Mouse (Mus musculus) hematopoietic stem cell, adult 5-6 weeks (primary cell): ENCODE data around the gene Pnn. TPM values are rescaled to one million over a fixed set of nuclear protein-coding genes. Genes with fewer than 3 reads are reported as not detected.
"Not testable (repeated sequence)": the region's sequence is repeated elsewhere in the genome, so short reads cannot be mapped to it uniquely, and the experiment has no call there.

Source experiments
- ATAC-seq, 2 experiments: fragments of 125-278 bp in 1 of 2; replicated peaks in 1 of 2; 2 replicates each; pipeline ENCODE4 v1.8.0; 2016 to 2017; ENCODE audit warnings: inconsistent platforms in 2 of 2, mild to moderate bottlenecking in 2 of 2, moderate number of reproducible peaks in 2 of 2, low read depth in 1 of 2, moderate TSS enrichment in 1 of 2; ENCODE audit not compliant: low FRiP score in 2 of 2, poor library complexity in 2 of 2, severe bottlenecking in 2 of 2, insufficient read depth in 1 of 2, low TSS enrichment in 1 of 2
- total RNA-seq: library from RNA; stranded (forward); fragments of 172-1452, 232-1000 nt; gene quantifications from 2 replicates; pipeline ENCODE4 v1.2.3, GENCODE M21; 2017

Pnn gene
- 99.3 and 120 TPM in 2 replicates for total RNA-seq

DNA sequence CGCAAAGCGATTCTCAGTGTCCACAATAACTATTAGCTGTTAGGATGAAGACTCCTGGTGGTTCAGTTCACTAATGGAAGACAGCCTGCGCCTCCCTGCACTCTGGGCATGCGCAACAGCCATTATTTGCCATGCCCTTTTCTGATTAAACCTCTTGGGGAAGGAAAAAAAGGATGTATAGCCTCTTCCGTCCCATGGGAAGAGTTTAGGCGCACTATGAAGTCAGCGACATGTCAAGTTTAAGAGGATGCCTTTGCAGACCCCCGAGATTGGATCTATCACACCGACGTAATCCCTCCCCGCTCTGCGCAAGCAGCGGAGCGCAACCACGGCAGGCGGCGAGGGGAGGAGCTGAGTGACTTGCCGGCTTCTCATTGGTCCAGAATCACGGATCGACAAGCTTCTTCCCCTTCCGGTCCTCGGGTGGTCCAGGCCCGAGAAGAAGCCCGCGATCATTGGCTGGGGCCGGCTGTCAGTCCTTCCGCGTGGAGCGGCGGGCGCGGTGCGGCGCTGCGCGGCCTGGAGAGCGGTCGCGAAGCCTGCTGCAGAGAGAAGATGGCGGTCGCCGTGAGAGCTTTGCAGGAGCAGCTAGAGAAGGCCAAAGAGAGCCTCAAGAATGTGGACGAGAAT, at the start of gene Pnn:
TSS of gene Pnn (plus strand) at position 437 of the 630 bp plus-strand sequence.
- ATAC-seq: peak; percentile 100

DNA sequence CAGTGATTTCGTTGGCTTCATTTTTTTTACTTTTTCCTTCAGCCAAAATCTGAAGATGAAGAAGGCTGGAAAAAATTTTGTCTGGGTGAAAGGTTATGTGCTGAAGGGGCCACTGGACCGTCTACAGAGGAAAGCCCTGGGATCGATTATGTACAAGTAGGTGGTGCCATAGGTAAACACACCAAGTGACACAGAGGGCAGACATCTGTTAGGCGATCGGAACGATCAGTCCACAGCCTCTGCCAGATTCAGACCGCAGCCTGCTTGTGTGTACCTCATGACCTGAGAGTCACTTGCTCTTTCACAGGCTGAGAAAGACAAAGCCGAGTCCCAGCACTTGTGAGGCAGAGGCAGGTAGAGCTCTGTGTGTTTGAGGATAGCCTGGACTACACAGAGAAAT, 48.7 kb upstream of the Pnn start:
- no peak for ATAC-seq

DNA sequence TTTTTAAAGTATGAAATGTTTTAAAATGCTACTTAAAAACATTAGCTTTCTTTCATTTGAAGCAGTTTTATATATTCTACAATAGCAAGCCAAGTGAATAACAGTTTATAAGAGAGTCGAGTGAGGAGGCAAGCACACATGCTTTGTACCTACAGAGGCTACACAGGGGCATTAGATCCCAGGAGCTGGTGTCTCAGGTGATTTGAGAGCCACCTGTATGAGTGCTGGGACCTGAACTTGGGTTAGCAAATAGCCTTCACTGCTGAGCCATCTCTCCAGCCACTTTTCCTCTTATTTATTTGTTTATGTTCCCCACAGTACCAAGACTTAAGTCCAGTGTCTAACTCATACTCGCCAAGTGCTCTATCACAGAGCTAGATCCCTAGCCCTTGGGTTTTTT, 46.8 kb upstream of the Pnn start:
- ATAC-seq: no peak

DNA sequence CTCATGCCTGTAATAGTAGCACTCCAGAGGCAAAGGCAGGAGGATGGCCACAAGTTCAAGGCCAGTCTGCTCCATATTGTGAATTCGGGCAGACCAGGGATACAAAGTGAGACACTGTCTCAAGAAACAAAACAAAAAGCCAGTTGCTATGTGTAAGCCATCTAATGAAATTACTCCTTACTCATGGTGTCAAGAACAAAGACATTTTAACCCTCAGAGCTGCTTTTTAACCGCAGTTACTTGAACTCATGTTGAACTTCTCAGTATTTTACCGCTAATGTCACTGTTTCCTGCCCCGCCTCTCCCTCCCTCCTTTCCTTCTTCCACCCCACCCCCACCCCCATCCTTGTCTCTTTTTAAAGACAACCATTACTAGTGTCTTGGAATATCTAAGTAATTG, 45.4 kb upstream of the Pnn start:
- peak; percentile 69 to 76 for ATAC-seq

DNA sequence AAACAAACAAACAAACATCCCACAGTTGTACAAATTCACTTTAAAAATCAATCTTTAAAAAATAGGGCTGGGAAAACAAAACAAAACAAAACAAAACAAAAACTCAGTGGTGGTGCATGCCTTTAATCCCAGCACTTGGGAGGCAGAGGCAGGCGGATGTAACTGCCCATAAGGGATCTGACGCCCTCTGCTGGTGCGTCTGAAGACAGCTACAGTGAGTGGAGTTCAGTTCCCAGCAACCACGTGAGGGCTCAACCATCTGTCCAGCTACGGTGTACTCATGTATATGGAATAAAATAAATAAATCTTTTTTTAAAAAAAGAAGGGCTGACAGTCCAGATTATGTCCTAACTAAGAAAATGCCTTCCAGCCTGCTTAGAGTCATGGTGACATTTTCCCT, 34.6 kb upstream of the Pnn start:
- ATAC-seq: no peak; a peak in 1 of 4 replicates

DNA sequence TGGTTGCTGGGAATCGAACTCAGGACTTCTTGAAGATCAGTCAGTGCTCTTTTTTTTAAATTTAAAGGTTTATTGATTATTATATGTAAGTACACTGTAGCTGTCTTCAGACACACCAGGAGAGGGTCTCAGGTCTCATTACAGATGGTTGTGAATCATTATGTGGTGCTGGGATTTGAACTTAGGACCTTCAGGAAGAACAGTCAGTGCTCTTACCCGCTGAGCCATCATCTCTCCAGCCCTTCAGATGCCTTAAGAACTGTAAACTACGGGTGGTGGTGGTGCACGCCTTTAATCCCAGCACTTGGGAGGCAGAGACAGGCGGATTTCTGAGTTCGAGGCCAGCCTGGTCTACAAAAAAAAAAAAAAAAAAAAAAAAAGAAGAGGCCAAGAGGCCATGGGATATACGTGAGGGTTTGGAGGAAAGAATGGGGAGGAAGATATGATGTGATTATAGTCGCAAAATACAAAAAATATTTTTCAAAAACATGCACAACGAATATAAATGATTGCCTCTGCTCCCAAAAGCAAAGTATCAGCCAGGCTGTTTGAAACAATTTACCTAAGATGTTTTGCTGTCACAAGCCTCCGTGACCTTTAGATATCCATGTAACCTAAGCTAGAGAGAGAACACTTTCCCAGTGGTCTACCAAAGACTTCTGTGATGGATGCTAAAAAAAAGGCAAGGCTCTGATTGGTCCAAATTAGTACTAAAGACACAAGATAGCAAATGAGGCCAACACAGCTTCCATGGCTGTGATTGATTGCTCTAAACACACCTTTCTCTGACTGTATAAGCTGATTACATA, 27.3 kb upstream of the Pnn start:
- ATAC-seq: no peak

DNA sequence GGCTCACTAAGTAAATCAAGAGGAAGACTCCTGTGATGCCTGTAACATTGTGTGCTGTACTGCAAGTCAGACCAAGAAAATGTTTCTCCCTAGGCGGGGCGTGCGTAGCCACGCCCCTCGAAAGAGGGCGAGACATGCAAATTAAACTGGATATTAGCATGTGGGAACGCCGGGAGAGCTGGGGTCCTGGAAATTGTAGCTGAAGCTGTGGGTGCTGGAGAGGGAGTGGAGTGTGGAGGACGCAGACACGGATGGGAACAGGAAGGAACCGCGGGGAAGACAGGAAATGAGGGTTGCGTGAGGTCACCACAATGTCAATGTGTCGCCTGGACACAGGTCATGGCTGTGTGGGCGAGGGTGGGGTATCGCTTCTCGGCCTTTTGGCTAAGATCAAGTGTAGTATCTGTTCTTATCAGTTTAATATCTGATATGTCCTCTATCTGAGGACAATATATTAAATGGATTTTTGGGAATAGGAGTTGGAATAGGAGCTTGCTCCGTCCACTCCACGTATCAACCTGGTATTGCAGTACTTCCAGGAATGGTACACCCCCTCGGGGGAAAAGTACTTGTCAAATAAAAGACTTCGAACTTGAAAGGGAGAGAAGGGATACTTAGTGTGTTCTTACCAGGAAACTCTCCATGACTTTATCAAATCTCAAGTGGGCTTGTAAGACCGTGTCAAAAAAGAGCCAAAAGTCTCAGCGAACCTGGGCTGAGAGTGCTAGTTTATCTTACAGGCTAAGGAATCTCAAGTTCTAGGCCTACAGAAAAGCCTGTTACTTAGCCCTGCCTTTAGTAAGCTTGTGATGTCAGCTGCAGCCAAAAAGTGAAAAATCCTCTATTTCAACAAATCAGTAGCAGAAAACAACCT, 26.5 kb upstream of the Pnn start:
- ATAC-seq: peak; percentile 42 to 66; a peak in 2 of 4 replicates

DNA sequence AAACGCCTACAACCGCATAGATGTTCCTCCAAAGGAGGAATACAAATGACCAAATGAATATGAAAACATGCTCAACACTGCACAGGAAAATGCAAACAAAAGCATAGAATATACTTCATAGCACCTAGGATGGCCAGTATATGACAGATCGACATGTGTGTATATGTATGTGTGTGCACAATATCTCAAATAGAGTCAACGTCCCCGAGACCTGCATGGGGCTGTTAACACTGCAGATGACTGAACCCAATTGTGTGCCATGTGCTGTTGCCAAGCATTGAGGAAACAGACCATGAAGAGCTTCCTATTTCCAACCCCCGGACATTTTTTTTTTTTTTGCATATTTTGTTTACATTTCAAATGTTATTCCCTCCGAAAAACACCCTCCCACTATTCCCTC, 25.8 kb upstream of the Pnn start:
- ATAC-seq: peak in 1 of 2 experiments; percentile 43; a peak in 1 of 4 replicates

DNA sequence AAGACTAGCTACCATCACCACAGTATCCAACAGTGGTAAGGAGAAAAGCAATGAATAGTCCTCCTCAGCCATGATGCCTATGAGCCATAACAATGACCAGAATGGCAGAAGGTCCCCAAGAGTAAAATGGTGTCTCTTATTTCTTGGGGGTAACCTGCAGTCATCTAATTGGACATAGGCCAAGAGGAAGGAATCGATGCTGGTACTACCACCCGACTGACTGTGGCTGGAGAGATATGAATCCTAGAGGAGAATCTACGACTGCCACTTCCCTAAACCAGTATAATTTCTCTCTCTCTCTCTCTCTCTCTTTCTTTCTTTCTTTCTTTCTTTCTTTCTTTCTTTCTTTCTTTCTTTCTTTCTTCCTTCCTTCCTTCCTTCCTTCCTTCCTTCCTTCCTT, 14.2 kb upstream of the Pnn start:
- no peak for ATAC-seq

DNA sequence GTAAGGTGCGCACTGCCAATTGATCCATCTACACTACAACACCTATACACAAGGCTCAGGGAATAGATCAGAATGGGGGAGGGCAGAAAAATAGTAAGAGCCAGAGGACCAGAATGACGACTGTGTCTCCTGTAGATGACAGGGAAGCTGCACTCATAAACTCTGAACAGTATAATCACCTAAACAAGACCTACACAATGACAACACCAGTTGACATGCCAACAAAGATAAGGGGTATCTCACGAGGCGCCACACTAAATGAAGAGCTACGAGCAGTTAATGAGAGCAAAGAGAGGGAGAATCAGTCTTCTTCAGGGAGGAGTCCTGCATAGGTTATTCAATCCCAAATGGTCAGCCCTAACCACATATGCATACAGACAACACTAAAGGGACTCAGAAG, 13.5 kb upstream of the Pnn start:
- no peak for ATAC-seq

DNA sequence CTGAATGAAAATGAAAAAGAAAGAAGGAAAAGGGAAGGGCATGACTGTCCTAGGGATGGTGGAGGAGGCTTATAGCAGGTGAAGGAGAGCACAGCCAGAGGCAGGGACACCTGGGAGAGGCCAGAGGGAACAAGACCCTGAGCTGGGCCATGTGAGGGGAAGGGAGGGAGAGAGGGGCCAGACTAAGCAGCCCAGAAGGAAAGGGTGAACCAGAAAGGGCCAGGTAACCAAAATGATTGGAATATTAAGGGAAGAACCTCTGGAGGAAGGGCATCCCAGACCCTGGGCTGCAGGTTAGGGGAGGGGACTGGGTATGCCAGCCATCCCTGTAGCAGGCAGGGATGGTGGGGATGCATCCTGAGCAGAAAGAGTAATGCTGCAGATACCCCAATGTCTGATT, 12.7 kb upstream of the Pnn start:
- ATAC-seq: no peak

DNA sequence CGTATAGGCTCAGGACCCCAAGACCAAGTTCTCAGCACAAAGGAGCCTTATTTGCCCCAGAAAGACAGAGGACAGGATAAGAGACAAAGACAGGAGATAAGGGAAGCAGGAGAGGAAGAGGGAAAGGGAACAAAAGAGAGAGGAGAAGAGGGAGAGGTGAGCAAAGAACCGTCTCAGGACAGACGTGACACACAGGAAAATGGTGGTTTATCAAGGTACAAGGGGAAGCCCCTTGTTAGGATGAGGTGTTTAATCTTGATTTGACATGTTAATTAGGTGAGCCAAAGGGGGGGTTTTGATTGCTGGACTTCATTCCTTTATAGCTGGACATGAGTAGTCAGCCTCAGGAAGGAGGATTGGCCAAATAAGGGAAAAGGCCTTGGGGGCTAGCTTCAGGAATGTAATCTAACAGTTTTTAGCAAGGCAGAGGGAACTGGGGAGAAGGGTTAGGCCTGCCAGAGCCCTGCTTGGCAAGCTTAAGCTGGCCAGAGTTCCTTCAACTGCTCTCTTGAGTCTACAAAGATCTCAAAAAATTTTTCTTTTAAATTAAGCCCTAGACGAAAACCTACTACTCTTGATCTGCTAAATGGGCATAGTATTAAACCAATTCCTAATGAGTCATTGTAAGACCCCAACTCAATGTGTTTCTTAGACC, 11.4 kb upstream of the Pnn start:
- no peak for ATAC-seq

DNA sequence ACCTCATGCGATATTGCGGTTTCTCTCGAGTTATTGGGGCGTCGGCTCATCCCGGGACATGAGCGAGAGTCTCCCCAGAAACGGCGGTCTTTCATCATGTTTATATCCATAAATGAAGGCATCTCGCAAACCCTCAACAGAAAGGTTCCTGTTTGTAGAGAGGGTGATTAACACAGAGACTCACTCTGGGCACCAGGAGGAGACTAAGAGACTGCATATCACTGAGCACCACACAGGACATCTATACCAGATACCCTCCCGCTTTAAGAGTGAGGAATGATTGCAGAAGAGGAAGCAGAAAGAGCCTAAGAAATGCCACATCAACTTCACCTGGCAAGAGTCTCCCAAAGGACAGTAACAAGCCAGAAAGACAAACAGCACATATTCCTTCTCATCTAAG, 10.5 kb upstream of the Pnn start:
- no peak for ATAC-seq

DNA sequence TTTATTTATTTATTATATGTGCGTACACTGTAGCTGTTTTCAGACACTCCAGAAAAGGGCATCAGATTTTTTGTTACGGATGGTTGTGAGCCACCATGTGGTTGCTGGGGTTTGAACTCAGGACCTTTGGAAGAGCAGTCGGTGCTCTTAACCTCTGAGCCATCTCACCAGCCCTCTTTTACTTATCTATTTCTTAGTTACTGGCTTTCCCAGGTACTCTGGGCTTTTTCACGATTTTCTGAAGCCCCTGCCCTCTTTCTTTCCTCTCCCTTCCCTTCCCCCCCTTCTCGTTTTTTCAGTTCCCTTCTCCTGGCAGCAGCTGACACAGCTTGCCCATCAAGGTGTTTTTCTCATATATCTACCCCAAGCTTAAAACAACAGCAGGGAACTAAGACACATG, 8.4 kb upstream of the Pnn start:
- ATAC-seq: not testable (repeated sequence)

DNA sequence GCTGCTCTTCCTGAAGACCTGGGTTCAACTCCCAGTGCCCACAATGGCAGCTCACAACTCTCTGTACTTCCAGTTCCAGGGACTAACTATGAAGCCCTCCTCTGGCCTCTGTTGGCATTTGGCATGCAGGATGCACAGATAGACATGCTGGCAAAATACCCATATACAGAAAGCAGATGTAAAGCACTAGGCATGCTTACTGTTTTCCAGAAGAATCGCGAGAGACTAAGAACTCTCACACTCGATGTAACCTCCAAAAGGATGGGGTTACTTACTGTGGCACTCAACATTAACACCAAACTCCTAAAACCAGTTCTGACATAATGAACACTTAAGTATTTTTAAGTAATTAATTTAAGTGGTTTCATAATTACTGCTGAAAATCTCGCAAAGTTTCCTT, 6.4 kb upstream of the Pnn start:
- ATAC-seq: no peak

DNA sequence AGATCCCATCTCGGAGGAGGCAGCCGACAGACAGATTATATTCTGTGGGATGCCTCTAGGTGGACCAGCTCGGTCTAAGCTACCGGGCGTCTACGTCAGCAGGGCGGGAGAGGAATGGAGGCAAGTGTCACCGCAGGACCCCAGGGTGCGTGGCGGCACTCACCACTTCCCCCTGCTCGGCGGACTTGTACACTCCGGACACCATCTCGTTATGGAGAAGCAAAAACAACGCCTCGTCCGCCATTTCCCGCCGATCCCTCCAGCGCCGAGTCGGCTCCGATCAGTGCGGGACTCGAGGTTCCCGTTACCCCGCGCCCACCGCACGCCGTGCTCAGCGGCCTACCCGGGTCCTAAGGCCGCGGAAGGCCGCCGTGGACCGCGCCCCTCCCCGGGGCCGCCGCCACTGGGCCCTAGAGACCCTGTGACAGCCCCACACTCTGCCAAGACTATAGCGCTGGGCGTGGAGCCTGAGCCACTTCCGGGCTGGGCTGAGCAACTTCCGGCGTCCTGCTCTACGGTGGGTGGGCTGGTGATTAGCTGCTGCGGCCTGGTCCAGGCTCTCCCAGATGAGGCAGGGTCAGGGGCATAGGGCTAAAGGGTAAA, 5.6 kb upstream of the Pnn start, which contains the start of gene Trappc6b:
TSS of gene Trappc6b (minus strand) at position 480 of the 603 bp plus-strand sequence.
- peak; percentile 93 to 94 for ATAC-seq

DNA sequence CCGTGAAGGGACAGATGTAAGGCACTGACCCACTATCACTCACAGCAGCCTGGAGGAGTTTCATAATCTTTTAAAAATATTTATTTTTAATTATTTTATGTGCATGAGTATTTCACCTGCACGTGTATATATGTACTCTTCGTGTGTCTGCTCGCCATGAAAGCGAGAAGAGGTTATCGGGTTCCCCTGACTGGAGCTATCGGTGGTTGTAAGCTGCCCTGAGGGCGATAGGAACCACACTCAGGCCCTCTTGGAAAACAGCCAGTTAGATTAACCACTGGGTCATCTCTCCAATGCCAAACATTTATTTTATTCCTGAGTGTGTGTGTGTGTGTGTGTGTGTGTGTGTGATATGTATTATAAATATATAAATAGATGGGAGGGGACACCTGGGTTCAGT, 1.8 kb upstream of the Pnn start:
- no peak for ATAC-seq
